ENCODE assay signal across 9 mouse cellular contexts in the genomic region with DNA sequence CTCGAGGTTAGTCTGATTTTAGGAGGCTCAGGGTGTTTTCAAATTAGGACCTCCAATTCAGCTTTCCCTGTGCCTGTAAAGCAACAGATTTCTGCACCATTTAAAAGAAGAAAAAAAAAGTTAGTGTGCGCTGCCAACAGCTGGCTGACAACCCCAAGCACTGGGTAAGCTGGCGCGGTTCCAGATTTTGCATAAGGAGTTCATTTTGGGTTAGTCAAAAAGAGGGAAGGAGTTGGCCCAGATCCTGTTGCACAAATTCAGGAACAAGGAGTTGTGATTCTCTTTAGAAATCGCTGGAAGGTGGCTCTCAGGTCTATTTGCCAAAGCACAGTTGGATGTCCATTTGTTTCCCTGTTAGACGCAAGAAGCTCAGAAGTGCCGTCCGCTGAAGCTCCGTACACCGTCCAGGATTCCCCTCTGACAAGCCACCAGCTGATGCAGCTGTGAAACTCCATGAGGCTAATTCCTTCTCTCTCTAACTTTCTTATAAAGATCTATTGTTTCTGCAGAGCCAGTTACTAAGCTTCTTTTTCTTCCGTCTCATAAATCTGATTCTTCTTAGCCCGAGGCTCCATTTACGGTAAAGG.
DNase-seq lines count a peak whose midpoint lies in the region; ATAC-seq lines count a peak whose summit lies in the region.
"Had no signal": no experiment of that assay in that cellular context is flagged by ENCODE, and none has a peak within 500 bp of the region (broad histone marks: within the 10 kb centered on the region; RNA-seq: fewer than 3 reads in every experiment).

No protein-coding gene starts in this region.

- peak; percentile 61 for DNase-seq in limb, embryonic 11.5 days (ENCODE audit: low spot score)
- no peak for DNase-seq in limb, embryonic 10.5 days (ENCODE audit: low spot score)
- DNase-seq in brain, adult 2 months (ENCODE audit: low read depth, low spot score) = peak; percentile 80
- DNase-seq in forelimb bud, embryonic 11.5 days (ENCODE audit: low read depth, low spot score) = peak; percentile 43
- DNase-seq in kidney, postnatal 14 days = peak; percentile 70
- peak; percentile 69 to 81 for DNase-seq in lung, adult 18-20 months
- DNase-seq in skeletal muscle tissue, adult 2 months (ENCODE audit: low read depth, low spot score) = peak; percentile 83
- DNase-seq in thymus, adult 18-20 months = no peak

- no peaks in the 10 kb centered on the region for H3K27me3 ChIP-seq in limb, embryonic 11.5 days (ENCODE audit: control insufficient read depth, insufficient read depth, low read length)
- no peaks in the 10 kb centered on the region for H3K27me3 ChIP-seq in limb, embryonic 10.5 days (ENCODE audit: low read depth, poor library complexity, severe bottlenecking)

- H3K9ac ChIP-seq in limb, embryonic 11.5 days (ENCODE audit: low read length) = no peak overlapping the region

- WGBS in limb, embryonic 11.5 days = 74% methylated on average over 13 of the region's 13 CpGs
- 92% methylated on average over 13 of the region's 13 CpGs for WGBS in limb, embryonic 10.5 days

- H3K36me3 ChIP-seq in limb, embryonic 11.5 days (ENCODE audit: control insufficient read depth, insufficient read depth, low read length) = no peaks in the 10 kb centered on the region
- H3K36me3 ChIP-seq in limb, embryonic 10.5 days = no peaks in the 10 kb centered on the region

- no peak for ATAC-seq in limb, embryonic 11.5 days (ENCODE audit: insufficient number of reproducible peaks, low FRiP score, low TSS enrichment, low read depth)

- 0 out of 2 replicates have a peak overlapping the region, but pooled peaks have one; percentile 2 for H3K27ac ChIP-seq in limb, embryonic 11.5 days (replicated peaks; ENCODE audit: low read depth, low read length)
- no peak overlapping the region for H3K27ac ChIP-seq in limb, embryonic 10.5 days
- H3K27ac ChIP-seq: kidney, postnatal 0 days had no signal

- H3K4me2 ChIP-seq in limb, embryonic 11.5 days (ENCODE audit: low read depth, severe bottlenecking) = no peak overlapping the region

- H3K9me3 ChIP-seq in limb, embryonic 11.5 days (ENCODE audit: control insufficient read depth, low read length) = no peaks in the 10 kb centered on the region
- H3K9me3 ChIP-seq in limb, embryonic 10.5 days (replicated peaks) = no peaks in the 10 kb centered on the region

- no peaks in the 10 kb centered on the region for H3K4me1 ChIP-seq in limb, embryonic 11.5 days (ENCODE audit: control insufficient read depth, insufficient read depth, low read length)
- no peaks in the 10 kb centered on the region for H3K4me1 ChIP-seq in limb, embryonic 10.5 days

- H3K4me3 ChIP-seq in limb, embryonic 11.5 days (ENCODE audit: low read depth, low read length) = no peak overlapping the region
- H3K4me3 ChIP-seq in limb, embryonic 10.5 days = no peak overlapping the region

Comparison
In these comparisons a context has a peak if more than half of its experiments do, and no peak if none do; other contexts are left out.
1. DNase-seq: peak in limb, embryonic 11.5 days (single experiment), brain, adult 2 months (single experiment), forelimb bud, embryonic 11.5 days (single experiment), kidney, postnatal 14 days (single experiment), lung, adult 18-20 months (2 of 2) and skeletal muscle tissue, adult 2 months (single experiment); none in limb, embryonic 10.5 days (single experiment) and thymus, adult 18-20 months (0 of 2).